Mouse (Mus musculus) layer of hippocampus, postnatal 14 days (tissue): ENCODE results near the gene Tceanc2. TPM values are rescaled to one million over a fixed set of nuclear protein-coding genes. Genes with fewer than 3 reads are reported as not detected.
A peak's percentile ranks its signal among the peaks of the same experiment; 100 is the strongest.
"Not testable (repeated sequence)": the region's sequence is repeated elsewhere in the genome, so short reads cannot be mapped to it uniquely, and the experiment has no call there.

ENCODE experiments used
- DNase-seq, 2 experiments: peaks; one replicate each; pipeline ENCODE4 v3.0.0; 2021 to 2022; ENCODE audit warnings: low spot score in 2 of 2, mixed read lengths in 1 of 2
- total RNA-seq, 2 experiments: library from RNA; stranded (reverse); gene quantifications; 2 replicates each; pipeline ENCODE4 v1.2.3; 2021

The Tceanc2 gene
- total RNA-seq, 2 experiments from 2014 or later: 19.6 to 21.1 TPM

DNA sequence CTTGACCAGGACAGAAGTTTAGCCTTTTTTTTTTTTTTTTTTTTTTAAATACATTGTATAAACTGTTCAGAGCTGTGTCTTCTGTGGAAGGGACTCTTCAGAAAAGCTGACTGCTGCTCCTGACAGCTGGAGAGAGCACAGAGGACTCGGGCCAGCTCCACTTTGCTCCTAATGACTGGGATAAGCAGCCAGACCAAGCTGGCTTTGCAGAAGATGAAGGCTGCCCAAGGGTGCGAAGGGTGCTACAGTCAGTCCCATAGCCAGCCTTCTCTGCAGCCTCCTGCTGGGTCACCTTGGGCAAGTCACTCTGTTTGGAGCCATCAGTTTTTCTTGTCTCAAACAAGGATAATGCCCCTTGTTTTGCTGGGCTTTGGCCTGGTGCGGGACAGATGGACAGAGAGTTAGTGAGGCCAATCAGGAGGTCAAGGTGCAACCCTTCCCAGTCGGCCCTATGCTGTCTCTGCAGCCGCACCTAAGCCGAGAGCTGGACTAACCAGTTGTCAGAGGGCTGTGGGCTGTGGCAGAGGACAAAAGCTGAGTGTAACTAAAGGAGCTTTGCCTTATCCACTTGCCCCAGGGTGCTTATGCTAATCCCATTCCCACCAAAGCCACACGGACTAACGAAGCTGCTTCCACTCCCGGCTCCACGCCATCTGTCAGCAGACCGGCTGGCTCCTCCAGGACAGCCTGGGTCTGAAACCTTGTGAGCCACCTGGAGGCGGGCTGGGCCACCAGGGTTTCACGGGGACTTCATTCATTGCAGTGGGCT lies 50.8 kb downstream of the Tceanc2 start:
- DNase-seq: no peak

DNA sequence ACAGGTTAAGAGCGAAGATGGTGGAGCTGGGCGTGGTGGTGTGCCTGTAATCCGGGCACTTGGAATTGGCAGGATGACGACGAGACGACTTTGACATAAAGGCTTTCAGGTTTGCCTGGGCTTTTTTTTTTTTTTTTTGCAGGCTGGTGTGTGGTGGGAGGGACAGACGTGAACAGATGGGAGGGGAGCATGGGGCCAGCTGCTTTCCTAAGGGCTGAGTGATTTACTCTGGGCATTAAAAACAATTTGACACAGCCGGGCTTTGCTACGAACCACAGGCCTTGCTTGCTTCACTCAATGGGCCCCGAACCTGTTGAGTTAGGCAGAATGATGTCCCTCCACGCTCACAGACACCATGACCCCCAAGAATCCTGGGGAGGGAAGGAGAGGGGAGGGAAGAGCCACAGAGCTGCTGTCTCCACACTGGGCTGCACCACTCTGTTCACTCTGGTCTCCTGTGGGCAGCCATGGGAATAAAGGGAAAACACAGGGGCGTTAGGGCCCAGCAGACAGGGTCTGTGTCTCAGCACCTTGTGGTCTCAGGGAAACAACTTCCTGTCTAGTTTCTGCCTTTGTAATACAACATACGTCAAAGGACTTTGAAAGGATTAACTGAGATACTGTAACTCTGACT lies 51.9 kb downstream of the Tceanc2 start:
- DNase-seq: no peak

DNA sequence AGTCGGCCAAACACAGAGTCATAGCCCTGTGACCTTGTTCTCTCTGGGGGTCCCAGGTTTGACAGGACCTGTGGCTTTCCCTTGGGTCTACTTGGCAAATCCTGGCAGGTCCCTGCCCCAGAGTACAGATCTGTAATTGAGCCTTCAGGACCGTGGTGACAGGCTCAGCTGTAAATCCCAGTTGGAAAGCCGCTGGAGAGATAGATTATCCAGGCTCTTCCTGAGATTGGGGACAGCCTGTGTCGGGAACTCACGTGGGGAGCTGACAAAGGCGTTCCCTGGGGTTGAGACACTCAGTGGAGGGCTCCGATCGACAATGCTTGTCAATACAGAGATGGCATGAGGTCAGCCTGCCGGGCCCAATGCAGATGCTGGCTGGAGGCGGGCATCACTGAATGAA lies 52.5 kb downstream of the Tceanc2 start:
- no peak for DNase-seq

DNA sequence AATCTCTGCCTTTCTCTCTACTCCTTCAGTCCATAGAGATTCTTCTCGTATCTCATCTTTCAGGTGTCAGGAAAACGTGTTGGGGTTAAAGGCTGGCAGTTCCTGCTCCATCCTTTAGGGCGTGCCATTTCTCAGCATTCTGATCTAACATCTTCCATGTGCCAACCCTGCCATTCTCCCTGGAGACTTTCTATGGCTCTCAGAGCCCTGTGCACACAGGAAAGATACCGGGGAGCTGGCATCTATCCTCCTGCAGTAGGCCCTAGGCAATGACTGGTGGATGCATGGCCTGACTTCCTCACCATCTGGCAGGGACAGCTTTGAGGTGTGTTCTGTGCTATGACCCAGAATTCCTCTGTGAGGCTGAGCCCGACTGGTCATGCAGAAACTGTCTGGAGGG lies 53.8 kb downstream of the Tceanc2 start:
- DNase-seq: no peak

DNA sequence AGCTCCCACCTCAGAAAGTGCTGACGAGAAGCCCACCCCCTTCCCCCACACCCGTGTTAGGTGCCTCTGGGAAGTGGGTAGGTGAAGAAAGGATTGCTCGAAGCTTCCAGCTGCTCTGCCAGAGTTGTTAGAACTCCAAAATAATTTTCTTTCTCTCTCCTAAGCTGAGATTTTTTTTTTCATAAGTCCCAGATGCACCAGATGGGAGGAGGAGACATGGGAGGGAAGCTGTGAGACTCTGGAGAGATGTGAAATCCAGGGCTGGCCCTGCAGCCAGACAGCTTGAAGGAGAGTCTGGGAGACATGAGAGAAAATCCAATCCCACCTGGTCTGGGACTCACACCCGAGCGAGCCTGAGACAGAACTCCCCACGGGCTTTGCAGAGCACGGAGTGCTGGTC lies 54.5 kb downstream of the Tceanc2 start:
- no peak for DNase-seq

DNA sequence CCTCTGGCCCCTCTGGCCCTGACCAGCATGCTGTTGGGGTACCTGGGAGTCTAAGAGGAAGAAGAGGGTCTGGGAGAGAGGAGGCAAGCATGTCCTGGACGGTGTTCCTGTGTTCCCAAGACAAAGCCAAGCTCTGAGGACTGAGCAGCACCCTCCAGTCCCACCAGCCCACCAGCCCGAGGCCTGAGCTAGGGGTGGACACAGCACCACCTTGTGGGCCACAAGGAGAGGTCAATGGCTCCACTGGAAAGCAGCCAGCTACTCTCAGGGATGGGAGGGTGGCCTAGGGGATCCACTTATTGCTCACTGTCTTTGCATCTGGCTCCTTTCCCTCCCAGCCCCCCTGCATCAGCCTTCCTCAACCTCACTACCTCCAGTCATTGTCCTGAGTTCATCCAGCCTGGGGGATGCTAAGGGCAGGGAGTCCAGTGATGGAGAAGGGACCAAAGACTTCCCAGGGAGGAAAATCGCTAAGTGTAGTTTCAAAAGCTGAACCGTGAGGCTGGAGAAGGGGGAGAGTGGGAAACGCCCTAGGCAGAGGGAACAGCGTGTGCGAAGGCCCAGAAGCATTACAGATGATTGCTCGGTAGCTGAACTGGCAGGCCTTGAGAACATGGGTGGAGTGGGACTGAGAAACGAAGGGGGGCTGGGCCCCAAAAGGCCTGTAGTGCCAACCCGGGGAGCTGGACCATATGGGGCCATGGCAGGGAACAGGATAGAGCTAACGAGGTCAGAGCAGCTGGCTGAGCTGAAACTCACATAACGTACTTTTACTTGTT lies 57.6 kb downstream of the Tceanc2 start:
- DNase-seq: no peak

DNA sequence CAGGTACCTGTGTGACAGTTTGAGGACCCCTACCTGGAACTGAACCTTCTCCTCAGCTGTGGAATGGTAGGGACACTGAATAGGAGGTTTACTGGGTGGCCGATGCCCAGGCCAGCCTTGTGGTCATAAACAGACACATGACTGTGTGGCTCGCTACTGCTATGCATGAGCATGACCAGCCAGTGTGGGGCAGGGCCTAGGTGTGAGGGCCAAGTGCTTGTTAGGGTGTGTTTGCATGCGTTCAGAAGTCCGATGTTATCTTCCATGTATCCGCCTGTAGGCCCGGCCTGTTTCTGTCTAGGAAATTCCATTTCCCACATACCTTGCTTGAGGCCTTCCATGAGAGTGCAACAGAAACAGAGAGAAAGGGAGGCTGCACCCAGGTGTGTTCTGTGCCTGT lies 58.2 kb downstream of the Tceanc2 start:
- no peak for DNase-seq

DNA sequence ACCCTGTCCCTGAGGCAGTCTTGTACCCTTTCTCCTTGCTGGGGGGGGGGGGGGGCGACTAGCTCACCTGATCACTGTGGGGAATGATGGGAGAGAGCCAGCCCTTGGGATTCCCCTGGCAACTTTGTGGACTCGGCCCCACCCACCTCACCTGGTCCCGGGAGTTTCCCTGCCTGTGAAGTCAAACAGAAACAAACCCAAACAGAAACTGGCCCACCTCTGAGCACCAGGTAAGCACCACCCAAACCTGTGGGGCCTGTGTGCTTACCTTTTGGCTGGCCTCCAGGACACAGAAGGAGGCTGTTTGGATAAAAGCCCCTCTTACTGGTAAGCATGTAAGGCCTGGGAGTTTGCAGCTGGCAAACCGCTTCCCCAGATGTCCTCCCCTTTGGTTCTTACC lies 59.9 kb downstream of the Tceanc2 start:
- DNase-seq: no peak

DNA sequence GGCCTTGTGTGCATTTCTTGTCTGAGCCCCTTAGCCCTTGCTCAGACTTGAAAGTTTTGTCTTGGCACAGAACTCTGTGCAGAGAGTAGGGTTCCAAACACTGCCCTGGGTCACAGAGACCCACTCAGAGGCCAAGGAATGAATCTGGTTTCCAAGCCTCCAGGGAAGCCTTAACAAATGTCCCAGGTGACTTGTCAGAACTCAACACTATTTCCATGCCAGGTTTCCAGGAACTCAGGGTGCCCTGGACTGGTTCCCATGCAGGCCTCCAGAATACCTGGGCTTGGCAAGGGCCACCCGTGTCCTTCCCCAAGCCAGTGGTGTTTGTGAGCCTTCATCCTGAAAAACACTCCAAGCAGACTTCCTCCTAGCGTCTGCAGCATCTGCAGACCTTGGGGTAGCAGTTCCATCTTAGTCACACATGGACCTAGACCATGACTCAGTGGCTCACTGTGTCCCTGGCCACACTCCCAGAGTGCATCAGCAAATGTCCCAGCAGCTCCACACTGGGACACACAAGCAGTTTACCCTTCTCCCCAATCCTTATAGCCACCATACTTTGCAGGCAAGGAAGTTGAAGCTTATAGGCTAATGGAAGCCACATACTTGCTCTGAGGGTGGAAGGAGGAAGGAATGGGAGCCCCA lies 61.1 kb downstream of the Tceanc2 start:
- DNase-seq: no peak

DNA sequence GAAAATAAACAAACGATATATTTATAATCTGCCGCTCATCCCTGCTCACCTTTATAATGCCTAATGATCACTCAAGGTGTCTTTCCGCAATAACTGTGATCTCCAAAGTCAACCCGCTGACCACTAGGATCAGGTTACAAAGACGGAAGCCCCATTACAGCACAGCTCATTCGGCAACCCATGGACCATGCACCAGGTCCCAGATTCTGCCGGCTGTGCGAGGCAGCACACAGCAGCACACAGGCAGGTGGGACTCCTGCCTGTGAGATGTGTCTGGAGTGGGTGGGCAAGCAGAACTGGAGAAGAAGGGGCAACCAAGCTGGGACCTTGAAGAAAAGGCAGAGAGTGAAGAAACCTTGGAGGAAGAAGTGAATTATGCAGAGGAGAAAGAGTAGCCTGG lies 64.6 kb downstream of the Tceanc2 start:
- DNase-seq: no peak

DNA sequence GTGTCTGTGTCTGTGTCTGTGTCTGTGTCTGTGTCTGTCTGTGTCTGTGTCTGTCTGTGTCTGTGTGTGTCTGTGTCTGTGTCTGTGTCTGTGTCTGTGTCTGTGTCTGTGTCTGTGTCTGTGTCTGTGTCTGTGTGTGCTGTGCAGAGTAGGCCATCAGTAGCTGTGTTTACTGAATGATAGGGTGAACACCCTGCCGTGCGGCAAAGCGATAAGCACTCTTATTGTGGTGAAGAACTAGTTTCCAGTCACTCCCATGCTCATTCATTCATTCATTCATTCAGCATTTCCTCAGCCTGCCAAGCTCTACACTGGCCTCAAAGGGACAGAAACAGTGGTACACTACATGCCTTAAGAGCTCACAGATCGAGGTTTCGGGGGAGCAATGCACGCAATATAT lies 69.7 kb downstream of the Tceanc2 start:
- DNase-seq: not testable (repeated sequence)

DNA sequence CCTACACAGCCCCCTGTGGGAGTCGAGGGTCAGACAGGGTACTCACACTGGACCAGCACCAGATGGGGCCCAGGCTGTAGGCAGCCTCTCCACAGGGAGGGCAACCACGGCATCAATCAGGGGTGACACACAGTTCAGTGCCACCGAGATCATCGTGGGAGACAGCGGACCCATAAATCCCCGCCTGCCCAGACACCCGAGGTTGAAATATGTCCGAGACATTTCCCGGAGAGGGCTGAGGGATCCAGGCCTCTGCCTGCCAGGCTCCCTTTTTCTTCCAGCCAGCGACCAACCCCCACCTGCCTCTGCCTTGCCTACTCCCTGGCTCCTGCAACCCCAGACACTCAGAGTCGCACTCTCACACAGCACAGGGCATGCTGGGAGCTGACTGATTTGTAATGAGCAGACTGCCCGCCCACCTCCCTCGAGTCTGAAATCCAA lies 70.6 kb downstream of the Tceanc2 start:
- DNase-seq: no peak

DNA sequence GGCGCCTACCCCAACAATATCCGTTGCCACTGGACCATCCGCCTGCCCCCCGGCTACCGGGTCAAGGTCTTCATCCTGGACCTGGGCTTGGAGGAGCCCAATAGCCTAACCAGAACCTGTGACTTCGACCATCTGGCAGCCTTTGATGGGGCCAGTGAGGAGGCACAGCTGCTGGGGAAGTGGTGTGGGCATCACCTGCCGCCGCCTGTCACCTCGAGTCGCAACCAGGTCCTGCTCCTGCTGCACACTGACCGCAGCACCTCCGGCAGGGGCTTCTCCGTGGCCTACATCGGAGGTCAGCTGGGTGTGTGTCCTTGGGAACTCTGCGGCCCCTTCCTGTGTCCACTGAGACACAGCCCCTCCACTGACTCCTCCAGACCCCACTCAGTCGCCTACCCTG lies 72.1 kb downstream of the Tceanc2 start:
- DNase-seq: no peak

DNA sequence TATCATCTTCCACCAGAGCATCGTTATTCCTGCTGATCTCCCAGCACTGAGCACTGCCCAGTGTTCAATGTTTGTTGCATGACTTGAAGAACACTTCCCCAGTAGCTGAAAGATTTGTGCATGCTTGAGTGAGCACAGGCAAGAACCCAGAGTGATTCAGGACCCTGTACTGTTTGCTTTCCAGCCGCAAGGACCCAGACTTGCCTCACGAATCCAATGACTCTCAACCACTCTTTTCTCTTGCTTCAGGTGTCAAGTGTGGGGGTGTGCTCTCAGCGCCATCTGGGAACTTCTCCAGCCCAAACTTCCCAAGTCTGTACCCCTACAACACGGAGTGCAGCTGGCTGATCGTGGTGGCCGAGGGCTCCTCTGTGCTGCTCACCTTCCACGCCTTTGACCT lies 76.7 kb downstream of the Tceanc2 start:
- DNase-seq: no peak

DNA sequence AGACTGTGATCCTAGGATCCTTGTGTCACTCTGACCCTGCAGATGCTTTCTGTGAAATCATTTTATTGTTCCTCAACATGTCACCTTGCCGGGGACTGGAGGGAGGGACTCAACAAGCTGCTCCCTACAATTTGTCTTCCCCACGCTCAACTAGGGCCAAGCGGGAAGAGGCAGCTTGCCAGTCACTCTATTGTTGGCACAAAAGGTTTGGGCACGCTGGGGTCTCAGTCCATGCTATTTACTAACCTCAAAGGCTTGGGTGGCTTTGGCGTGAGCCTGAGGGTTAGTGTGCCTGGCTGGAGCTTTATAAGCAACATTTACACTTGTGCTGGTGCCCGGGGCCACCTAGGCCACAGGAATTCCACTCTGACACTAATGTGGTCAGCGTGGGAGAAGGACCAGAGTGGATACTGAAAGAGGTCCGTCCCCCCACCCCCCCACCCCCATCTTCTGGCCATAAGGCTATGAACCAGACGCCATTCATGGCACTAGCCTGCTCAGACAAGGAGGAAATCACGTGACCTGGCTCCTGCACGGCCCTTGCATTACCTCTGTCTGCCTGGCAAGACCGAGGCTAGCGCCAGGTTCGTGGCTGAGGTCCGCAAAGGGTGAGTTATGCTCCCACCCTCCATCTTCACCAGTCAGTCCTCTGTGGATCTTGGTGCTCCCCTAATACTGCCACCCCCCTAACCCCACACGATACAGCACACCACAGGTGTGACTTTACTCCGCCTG lies 80.0 kb downstream of the Tceanc2 start:
- DNase-seq: no peak

DNA sequence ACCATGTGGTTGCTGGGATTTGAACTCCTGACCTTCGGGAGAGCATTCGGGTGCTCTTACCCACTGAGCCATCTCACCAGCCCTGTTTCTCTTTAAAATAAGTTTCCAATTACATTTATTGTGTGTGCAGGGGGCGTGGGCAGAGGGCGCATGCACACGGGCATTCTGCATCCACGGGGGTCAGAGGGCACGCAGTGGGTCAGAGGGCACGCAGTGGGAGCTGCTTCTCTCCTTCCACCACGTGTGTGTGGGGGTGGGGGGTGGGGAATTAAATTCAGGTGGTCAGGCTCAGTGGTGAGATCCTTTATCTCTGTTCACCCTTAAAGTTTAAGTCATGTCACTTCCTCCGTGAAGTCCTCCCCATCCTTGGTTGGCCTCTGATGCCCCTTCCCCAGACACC lies 80.5 kb downstream of the Tceanc2 start:
- no peak for DNase-seq

DNA sequence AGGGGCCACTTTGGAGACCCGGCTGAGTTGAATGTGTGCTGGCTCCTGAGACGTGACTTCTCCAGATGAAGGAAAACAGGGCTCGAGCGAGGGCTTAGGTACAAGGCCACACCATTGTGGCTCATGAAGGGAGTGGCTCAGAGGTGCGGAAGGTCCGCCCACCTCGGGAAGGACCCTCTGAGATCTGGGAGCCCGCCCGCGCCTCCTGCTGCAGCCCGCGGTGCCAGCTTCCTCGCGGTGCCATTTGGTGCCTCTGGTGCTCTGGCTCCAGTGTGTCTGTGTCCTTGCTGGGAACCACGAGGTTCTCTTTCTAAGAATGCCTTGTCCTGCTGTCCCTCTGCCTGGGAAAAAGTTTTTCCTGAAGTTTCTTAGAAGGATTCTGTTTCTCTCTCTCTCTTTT lies 81.0 kb downstream of the Tceanc2 start:
- DNase-seq: peak in 1 of 2 experiments; percentile 18

DNA sequence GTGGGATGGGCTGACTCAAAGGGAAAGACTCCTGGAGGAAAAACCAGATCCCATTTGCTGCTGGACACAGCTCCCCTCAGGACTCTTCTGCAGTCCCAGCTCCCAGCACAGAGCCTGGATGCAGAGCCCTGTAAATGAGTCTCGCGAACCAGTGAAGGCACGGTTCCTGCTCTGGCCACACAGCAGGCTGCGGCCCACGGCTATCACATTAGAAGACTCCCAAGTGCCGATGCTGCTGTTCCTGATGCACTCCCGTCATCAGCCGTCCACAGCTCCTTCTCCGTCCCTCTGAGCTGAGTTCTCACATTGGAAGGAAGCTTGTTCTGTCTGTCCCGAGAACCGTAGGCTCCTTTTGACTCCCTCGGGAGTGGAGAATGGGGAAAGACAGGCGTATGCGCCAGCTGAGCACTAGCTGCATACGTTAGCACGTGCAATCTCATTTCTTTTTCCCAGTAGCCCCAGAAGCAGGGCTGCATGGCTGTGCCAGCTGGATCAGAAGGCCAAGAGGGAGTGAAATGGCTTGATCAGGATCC lies 82.0 kb downstream of the Tceanc2 start, which contains the start of gene Cdcp2:
TSS of gene Cdcp2 (plus strand) at position 51 of the 533 bp plus-strand sequence.
- DNase-seq: no peak

DNA sequence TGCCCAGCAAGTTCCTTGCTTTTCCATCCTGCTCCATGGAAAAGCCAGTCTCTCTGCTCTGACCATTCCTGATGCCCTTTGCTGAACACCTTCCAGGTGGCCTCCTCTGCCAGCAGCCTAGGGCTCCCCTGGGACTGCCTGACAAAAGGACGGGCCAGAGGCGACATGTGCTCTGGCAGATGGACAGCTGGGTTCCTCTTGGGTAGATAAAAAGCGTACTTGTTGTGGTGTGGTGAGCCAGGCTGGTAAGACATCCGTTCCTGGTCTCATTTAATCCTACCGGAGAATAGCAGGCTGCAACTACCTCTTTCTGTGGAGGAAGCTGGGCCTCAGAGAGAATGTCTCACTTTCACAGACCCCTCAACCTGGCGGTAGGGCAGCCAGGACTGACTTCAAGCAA lies 82.9 kb downstream of the Tceanc2 start:
- peak in 1 of 2 experiments; percentile 21 for DNase-seq

DNA sequence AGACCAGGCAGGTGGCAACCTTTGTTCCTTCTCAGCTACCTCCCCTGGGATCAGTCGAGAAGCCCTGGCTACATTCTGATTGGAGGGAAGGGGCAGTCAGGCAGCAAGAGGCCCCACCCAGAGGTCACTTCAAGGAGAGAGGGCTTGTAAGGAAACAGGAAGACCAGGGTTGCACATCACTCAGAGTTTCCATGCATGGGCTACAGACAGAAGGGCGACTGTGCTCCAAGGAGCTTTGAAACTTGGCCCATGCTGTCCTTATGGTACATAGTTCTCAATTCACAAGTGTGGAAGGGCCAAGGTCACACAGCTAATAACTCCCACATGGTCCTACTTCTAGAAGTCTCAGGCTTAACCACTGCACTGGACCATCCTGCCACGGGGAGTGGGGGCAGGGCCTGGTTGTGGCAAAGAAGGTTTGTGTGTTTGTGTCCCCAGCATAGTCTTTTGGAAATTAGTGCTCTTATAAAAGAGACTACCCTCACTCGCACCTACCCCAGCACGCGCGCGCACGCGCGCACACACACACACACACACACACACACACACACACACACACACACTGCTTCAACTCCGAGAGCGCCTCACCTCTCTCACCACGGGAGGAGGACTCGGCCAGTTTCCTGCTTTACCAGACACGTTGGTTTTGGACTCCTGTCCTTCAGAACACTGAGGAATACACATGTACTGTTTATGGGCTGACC lies 84.3 kb downstream of the Tceanc2 start:
- DNase-seq: no peak
